25 mouse cellular contexts compared by ENCODE assay signal in the genomic region with DNA sequence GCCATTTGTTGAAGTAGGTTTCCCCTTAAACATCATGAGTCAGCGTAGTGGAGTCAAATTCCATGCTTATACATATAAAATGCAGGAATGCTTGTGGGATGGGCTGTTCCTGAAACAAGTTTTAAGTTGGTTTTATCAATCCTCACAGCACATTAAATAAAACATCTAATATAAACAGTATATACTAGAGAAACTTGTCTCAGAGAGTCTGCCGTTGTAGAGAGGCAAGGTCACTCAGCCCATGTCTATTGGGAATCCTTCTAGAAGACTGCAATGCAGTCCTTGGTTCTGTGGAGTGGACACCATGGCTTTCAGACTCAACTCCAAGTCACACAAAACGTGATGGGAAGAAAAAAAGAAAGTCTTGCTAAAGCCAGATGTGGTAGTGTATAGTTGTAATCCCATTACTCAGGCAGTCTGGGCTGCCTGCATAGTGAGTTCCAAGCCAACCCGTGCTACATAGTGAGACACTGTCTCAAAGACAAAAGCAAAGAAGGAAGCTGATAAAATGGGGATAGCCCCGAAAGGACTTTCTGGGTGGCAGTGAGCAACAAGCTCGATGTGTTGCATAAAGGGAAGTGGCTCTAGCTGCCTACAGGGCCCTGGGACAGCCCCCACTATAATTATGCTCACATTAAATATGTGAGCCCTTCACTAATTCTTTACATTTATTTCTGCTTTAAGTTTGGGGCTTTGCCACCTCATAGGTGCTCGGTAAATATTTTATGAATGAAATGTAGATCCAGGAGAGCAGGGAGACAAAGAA.
A peak's percentile ranks its signal among the peaks of the same experiment; 100 is the strongest.
DNase-seq lines count a peak whose midpoint lies in the region; ATAC-seq and TF ChIP-seq lines count a peak whose summit lies in the region.
"Had no signal": no experiment of that assay in that cellular context is flagged by ENCODE, and none has a peak within 500 bp of the region (broad histone marks: within the 10 kb centered on the region; RNA-seq: fewer than 3 reads in every experiment).

No protein-coding gene starts in this region.

- peak overlapping the region; percentile 60; the same call in 1 of the 2 replicates for H3K27ac ChIP-seq in forebrain, embryonic 13.5 days
- no peak overlapping the region for H3K27ac ChIP-seq in forebrain, embryonic 12.5 days
- no peak overlapping the region for H3K27ac ChIP-seq in MEL (ENCODE audit: control insufficient read depth, low read depth, low read length)
- H3K27ac ChIP-seq in heart, embryonic 10.5 days: no peak overlapping the region
- H3K27ac ChIP-seq: embryonic facial prominence, embryonic 15.5 days; forebrain, embryonic 10.5 days; gastrocnemius, adult 2 months; heart, embryonic 15.5 days; limb, embryonic 12.5 days; liver, embryonic 12.5 days; midbrain, embryonic 10.5 days; neural tube, embryonic 12.5 days had no signal

- H3K4me1 ChIP-seq in forebrain, embryonic 13.5 days: peaks cover 13% of the 10 kb centered on the region; the same call in 1 of the 2 replicates
- peaks cover 6% of the 10 kb centered on the region; the same call in 1 of the 2 replicates for H3K4me1 ChIP-seq in forebrain, embryonic 12.5 days
- H3K4me1 ChIP-seq in MEL (ENCODE audit: control insufficient read depth in 1 of 2, insufficient read depth in 2 of 2, low read length in 2 of 2): peaks cover 2 to 10% of the 10 kb centered on the region in 2 experiments
- no peaks in the 10 kb centered on the region for H3K4me1 ChIP-seq in heart, embryonic 10.5 days
- H3K4me1 ChIP-seq: forebrain, embryonic 10.5 days; heart, embryonic 15.5 days; liver, embryonic 12.5 days; midbrain, embryonic 10.5 days had no signal

- no peak overlapping the region for H3K9ac ChIP-seq in forebrain, embryonic 13.5 days
- H3K9ac ChIP-seq in forebrain, embryonic 12.5 days: no peak overlapping the region
- no peak overlapping the region; the same call in 1 of the 2 replicates for H3K9ac ChIP-seq in MEL (ENCODE audit: control insufficient read depth, low read depth, low read length, poor library complexity, severe bottlenecking)
- H3K9ac ChIP-seq: embryonic facial prominence, embryonic 15.5 days; heart, embryonic 15.5 days; limb, embryonic 12.5 days; liver, embryonic 12.5 days; neural tube, embryonic 12.5 days had no signal

- TF ChIP-seq EP300 in MEL (IDR thresholded peaks at IDR 0.05; ENCODE audit: low read depth in 1 of 2, low read length in 2 of 2): no peak

- H3K36me3 ChIP-seq in forebrain, embryonic 13.5 days (ENCODE audit: poor library complexity, severe bottlenecking): peaks cover 20% of the 10 kb centered on the region
- H3K36me3 ChIP-seq in forebrain, embryonic 12.5 days (replicated peaks): peaks cover 10% of the 10 kb centered on the region
- peaks cover 0 to 6% of the 10 kb centered on the region in 2 experiments; a peak in 3 of 4 replicates for H3K36me3 ChIP-seq in MEL (ENCODE audit: control insufficient read depth in 1 of 2, insufficient read depth in 2 of 2, low read length in 2 of 2)
- peaks cover 7% of the 10 kb centered on the region; the same call in 1 of the 2 replicates for H3K36me3 ChIP-seq in heart, embryonic 10.5 days
- H3K36me3 ChIP-seq: heart, embryonic 15.5 days; liver, embryonic 12.5 days had no signal

- DNase-seq in 3T3-L1 (ENCODE audit: low read depth, low spot score): peak; percentile 15
- peak; percentile 31 for DNase-seq in MEL (ENCODE audit: low read depth, low spot score)
- DNase-seq in heart, embryonic 10.5 days (ENCODE audit: low spot score): no peak
- DNase-seq in urinary bladder, postnatal 36 days (ENCODE audit: low spot score in 2 of 2): no peak
- no peak for DNase-seq in cerebellum, postnatal 4 days (ENCODE audit: low spot score in 2 of 2)
- DNase-seq: adrenal gland, postnatal 14 days; cerebellum, postnatal 10 days; gastrocnemius, adult 2 months; heart, adult 18-20 months; heart, postnatal 4 days; kidney, postnatal 10 days; lung, postnatal 10 days; right cerebral cortex, adult 18-20 months had no signal

- no peak for TF ChIP-seq POLR2A in MEL (IDR thresholded peaks at IDR 0.05; ENCODE audit: control insufficient read depth in 1 of 2, insufficient read depth in 1 of 2, low read depth in 1 of 2, low read length in 2 of 2, poor library complexity in 1 of 2)

- TF ChIP-seq RAD21 in MEL (IDR thresholded peaks at IDR 0.05; ENCODE audit: low read depth, low read length): no peak

- no peaks in the 10 kb centered on the region for H3K9me3 ChIP-seq in forebrain, embryonic 13.5 days (replicated peaks)
- no peaks in the 10 kb centered on the region for H3K9me3 ChIP-seq in forebrain, embryonic 12.5 days
- H3K9me3 ChIP-seq in MEL (replicated peaks; ENCODE audit: insufficient read depth, low read length): no peaks in the 10 kb centered on the region
- H3K9me3 ChIP-seq in heart, embryonic 10.5 days: no peaks in the 10 kb centered on the region
- H3K9me3 ChIP-seq: embryonic facial prominence, embryonic 15.5 days; forebrain, embryonic 10.5 days; heart, embryonic 15.5 days; limb, embryonic 12.5 days; liver, embryonic 12.5 days; midbrain, embryonic 10.5 days; neural tube, embryonic 12.5 days had no signal

- H3K79me2 ChIP-seq in MEL (ENCODE audit: control insufficient read depth, insufficient read depth, low read length, poor library complexity): no peaks in the 10 kb centered on the region

- TF ChIP-seq CTCF in MEL (IDR thresholded peaks at IDR 0.05 in 2 of 3, conservative IDR thresholded peaks at IDR 0.05 in 1 of 3; ENCODE audit: control insufficient read depth in 1 of 3, insufficient read depth in 1 of 3, low read depth in 2 of 3, low read length in 3 of 3, poor library complexity in 1 of 3, severe bottlenecking in 1 of 3): no peak

- no peak overlapping the region for H3K4me2 ChIP-seq in forebrain, embryonic 13.5 days
- no peak overlapping the region for H3K4me2 ChIP-seq in forebrain, embryonic 12.5 days
- H3K4me2 ChIP-seq: embryonic facial prominence, embryonic 15.5 days; heart, embryonic 15.5 days; limb, embryonic 12.5 days; liver, embryonic 12.5 days; neural tube, embryonic 12.5 days had no signal

- WGBS in forebrain, embryonic 13.5 days: 87% methylated on average over 7 of the region's 7 CpGs
- 89% methylated on average over 7 of the region's 7 CpGs for WGBS in forebrain, embryonic 12.5 days
- 86% methylated on average over 7 of the region's 7 CpGs for WGBS in heart, embryonic 10.5 days

- no peak for ATAC-seq in forebrain, embryonic 13.5 days
- ATAC-seq in forebrain, embryonic 12.5 days (ENCODE audit: low FRiP score): no peak
- ATAC-seq in megakaryocyte, adult 5-6 weeks (ENCODE audit: poor library complexity, severe bottlenecking): peak; percentile 62
- ATAC-seq: hindbrain, embryonic 16.5 days; intestine, postnatal 0 days; liver, embryonic 12.5 days had no signal

- H3K27me3 ChIP-seq in forebrain, embryonic 13.5 days: no peaks in the 10 kb centered on the region
- no peaks in the 10 kb centered on the region for H3K27me3 ChIP-seq in forebrain, embryonic 12.5 days
- no peaks in the 10 kb centered on the region for H3K27me3 ChIP-seq in MEL (ENCODE audit: control insufficient read depth in 1 of 2, insufficient read depth in 2 of 2, low read length in 2 of 2)
- H3K27me3 ChIP-seq in heart, embryonic 10.5 days (ENCODE audit: insufficient read depth, poor library complexity, severe bottlenecking): no peaks in the 10 kb centered on the region
- H3K27me3 ChIP-seq: embryonic facial prominence, embryonic 15.5 days; heart, embryonic 15.5 days; limb, embryonic 12.5 days; liver, embryonic 12.5 days; neural tube, embryonic 12.5 days had no signal

- H3K4me3 ChIP-seq in forebrain, embryonic 13.5 days: no peak overlapping the region
- no peak overlapping the region for H3K4me3 ChIP-seq in forebrain, embryonic 12.5 days (replicated peaks)
- H3K4me3 ChIP-seq in MEL (ENCODE audit: control insufficient read depth in 1 of 2, insufficient read depth in 1 of 2, low read depth in 2 of 2, low read length in 2 of 2): no peak overlapping the region
- no peak overlapping the region for H3K4me3 ChIP-seq in heart, embryonic 10.5 days
- H3K4me3 ChIP-seq: embryonic facial prominence, embryonic 15.5 days; forebrain, embryonic 10.5 days; gastrocnemius, adult 2 months; heart, embryonic 15.5 days; limb, embryonic 12.5 days; liver, embryonic 12.5 days; midbrain, embryonic 10.5 days; neural tube, embryonic 12.5 days had no signal

TF ChIP-seq in MEL, 35 proteins besides CTCF, POLR2A, EP300 and RAD21:
- TF ChIP-seq NELFE (IDR thresholded peaks at IDR 0.05; ENCODE audit: low read depth, low read length) (no peak), KAT2A (conservative IDR thresholded peaks at IDR 0.05; ENCODE audit: low read depth, low read length) (no peak), SIN3A (IDR thresholded peaks at IDR 0.05; ENCODE audit: low read length) (no peak), ETS1 (IDR thresholded peaks at IDR 0.05; ENCODE audit: low read depth, low read length) (no peak), GABPA (IDR thresholded peaks at IDR 0.05; ENCODE audit: low read depth, low read length) (no peak)

Comparison
In these comparisons a context has a peak if more than half of its experiments do, and no peak if none do; other contexts are left out.
1. DNase-seq: peak in 3T3-L1 (single experiment) and MEL (single experiment); none in heart, embryonic 10.5 days (single experiment), urinary bladder, postnatal 36 days (0 of 2) and cerebellum, postnatal 4 days (0 of 2).